Mouse (Mus musculus) kidney, adult 8-10 months (tissue): Measurements from ENCODE around the gene Pdk1.

ENCODE experiments used
- DNase-seq, 2 experiments: peaks; one replicate each; pipeline ENCODE4 v3.0.0; 2022

The Pdk1 gene

DNA sequence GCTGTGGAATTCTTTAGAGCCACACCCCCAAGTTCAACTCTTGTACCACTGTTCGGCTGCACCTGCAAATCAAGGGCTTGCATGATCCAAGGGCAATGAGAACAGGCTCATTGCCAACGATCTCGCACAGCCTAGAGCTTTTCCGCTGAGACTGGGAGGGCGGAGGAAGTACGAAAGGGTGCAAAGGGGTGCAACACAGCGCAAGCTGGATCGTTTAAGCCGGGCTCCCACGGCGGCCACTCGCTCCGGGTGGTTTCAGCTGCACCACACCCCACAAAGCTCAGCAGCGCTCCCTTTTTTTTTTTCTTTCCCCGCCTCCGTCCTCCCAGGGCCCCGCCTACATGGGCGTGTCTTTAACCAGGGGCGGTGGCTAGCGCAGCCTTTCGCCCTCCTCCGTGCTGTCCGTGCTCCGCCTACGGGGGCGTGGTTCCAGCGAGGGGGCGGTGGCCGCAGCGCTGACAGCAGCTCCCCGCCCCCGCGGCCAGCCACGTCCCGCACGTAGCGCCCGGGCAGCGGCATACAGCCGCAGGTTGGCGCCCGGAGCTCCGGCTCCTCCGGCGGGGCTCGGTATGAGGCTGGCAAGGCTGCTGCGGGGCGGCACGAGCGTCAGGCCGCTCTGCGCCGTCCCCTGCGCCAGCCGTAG is at the start of gene Pdk1:
TSS of gene Pdk1 (plus strand) at position 424 of the 643 bp plus-strand sequence.
- peak; percentile 98 for DNase-seq

DNA sequence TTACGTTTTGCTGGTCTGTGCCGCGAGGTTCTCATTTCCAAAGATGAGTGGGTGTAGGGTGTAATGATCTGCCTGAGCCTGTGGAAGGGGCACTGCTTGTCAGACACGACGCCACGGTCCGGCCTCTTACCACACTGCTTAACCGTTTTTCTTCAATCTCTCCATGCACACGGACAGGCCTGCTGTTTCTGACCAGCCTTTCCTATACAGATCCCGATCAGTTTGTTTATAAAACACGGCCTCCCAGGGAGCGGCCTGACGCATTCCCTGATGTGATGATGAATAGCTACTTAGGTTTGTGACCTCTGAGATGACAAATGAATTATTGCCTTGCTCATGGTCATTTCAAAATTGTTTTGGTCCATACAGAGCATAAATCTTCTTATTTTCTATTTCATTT is 48.9 kb upstream of the Pdk1 start:
- DNase-seq, result no peak

DNA sequence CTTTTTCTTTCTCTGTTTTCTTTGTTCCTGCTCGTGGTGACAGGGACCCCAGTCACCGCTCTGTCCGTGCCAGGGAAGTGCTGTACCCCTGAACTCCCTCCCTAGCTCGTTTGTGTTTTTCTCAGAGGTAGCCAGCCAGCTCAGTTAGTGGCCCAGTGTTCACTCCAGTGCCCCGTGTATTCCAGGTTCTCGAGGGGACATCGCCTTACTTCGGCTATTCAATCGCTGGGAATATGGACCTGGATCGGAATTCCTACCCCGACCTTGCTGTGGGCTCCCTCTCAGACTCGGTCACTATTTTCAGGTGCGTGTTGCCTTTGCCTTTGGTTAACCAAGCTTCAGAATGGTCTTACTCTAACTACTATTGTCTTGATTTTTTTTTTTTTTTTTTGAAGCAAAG is 45.3 kb upstream of the Pdk1 start:
- DNase-seq, result no peak

DNA sequence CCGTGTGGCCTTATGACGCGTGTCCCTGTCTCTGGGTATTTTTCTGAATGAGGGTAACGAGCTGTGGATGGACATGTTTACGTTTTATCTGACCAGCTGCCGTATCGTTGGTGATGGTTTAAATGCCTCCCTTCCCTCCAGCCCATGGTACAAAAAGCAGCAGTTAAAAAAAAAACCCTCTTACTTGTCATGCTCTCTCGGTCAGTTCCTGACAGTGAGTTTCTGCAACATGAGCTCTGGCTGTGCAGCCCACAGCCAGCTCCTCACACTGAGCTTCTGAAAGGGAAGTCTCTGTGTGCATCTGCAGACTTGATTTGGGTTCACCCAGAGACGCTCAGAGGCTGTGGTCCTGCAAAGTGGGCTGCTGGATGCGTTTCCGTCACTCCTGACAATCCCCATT is 44.1 kb upstream of the Pdk1 start:
- no peak for DNase-seq

DNA sequence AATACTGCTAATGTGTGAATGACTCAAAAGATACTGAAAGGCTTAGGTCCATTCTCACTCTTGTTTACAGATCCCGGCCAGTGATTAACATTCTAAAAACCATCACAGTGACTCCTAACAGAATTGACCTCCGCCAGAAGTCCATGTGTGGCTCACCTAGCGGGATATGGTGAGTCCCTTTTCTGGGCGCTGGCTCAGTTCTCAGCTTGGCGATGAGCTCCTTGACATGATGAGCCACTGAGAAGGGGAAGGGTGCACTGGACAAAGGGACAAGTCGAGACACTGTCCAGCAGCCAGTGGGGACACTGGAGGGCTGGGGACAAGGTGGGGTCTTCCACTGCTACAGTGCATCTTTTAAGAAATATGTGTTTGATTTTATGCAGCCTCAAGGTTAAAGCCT is 39.4 kb upstream of the Pdk1 start:
- no peak for DNase-seq

DNA sequence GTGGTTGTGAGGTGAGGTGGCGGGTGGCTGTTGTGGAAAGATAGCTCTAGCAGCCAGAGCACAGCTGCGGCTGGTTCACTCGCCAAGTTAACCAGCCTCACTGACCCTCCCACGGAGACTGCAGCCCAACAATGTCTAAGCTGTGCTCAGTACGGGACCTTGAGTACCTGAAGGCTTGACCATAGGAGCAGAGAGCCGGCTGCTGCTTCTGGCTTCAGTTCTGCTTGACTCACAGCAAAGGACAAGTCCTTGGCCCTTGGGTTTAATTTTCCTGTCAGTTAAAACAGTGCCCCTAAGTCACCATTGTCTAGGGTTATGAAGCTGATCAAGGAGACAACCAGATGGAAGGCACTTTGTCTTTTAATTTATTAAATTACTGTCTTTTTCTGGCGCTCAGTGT is 38.7 kb upstream of the Pdk1 start:
- DNase-seq, result no peak

DNA sequence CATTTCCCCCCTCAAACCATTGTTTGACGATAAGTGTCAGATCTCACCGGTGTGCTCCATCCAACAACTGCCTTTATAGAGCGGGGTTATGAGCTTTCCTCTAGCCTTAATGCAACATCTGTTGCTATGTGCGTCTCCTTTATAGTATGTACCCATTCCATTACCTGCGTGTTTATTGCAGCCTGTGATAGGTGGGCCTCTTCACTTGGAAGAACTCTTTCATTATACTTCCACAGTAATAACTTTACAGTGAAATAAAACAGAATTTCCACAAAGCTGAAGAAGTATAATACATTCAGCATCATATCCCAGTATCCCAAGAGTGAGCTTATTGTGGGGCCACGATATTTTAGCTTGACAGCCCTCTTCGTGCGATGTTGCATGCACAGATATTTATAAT is 37.5 kb upstream of the Pdk1 start:
- DNase-seq, result no peak

DNA sequence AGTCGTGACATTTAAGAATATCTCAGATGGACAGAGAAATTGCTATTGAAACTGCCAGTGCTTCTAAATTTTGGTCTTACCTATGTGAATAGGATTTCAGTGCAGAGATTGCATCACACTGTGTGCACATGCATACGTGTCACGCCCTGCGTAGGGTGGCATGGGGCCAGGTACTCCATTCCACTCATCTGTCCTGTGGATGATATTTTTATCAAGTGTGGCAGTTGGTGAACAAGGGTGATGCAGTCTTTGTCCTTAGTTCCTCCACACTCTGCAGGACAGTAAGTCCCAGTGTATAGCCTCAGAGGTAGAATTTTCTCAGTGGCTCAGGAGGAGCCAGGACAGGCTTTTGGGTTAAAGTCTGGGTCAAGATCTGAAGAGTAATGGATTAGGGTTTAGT is 36.8 kb upstream of the Pdk1 start:
- DNase-seq, result no peak

DNA sequence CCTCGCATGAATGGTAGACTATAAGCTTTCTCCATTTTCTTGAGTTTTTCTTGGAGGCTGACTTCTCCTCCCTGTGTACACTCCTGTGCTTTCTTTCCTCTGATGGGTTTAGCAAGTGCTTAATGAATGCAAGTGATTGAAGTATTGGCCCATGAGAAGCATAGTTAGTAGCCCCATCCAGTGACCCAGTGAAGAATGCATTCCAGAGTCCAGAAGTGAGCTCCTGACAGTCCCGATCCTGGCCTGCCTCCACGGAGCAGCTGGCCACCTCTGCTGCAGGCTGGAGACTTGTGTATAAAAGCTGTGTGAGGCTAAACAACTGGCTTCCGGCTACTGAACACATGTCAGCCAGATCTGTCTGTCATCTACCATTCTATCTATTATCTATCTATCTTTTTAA is 35.8 kb upstream of the Pdk1 start:
- peak in 1 of 2 experiments; percentile 52 for DNase-seq

DNA sequence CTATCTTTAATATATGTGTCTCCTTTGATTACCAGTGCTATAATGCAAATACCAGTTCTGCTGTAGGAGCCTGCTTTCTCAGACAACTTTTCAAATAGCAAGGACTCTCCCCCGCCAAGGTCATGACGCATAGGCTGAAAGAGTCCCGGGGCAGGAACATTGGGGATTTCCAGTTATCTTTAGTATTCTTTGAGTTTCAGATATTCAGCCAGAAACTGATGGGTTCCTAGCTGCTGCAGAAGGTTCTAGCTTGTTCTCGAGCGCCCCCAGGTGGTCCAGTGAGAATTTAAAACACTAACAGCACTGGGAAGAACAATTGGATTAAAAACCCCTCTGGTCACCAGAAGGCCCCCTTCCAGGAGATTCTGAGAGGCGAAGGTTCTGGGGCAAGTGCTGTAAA is 35.2 kb upstream of the Pdk1 start:
- DNase-seq, result peak in 1 of 2 experiments; percentile 67

DNA sequence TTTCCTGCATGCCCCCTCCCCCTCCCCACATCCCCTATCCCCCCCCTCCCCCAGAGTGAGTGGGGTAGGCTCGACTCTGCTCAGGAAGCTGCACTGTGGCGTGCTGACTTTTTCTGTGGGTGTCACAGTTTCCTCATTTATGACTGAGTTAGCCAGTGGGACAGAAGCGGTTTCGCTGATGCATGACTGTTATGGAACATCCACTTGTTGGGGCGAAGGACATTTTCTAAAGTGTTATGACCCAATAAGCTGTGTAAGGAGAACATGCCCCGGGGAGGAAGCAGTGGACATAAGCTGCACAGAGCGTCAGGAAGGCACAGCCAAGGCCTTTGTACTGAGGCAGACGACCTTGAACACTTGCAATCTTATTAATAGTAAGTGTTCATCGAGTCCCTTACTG is 29.7 kb upstream of the Pdk1 start:
- no peak for DNase-seq

DNA sequence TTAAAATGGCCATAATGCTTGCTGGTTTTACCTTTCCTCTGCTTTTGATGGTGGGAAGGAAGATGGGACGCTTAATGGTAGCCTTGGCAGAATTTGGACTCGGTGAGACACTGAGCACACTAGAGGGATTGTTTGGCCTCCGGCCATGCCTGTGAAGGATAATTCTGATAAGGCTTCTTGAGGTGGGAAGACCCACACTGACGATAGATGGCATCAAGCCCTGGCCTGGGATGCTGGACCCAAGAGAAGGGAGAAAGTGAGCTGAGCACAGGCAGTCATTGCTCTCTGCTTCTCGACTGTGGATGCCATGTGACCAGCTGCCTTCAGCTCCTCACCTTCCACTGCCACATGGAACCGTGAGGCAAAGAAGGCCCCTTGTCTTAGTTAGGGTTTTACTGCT is 28.1 kb upstream of the Pdk1 start:
- DNase-seq, result no peak

DNA sequence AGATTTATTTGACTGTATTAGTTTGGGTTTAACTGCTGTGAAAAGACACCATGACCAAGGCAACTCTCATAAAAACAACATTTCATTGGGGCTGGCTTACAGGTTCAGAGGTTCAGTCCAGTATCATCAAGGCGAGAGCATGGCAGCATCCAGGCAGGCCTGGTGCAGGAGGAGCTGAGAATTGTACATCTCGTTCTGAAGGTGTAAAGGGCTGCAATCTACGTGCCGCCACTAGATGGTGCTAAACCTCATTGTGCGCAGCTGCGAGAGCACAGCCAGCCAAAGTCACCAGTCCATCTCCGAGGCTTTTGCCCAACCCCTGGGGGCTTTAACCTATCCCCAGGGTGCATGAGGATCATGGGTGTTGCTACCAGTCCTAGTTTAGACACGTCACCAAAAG is 20.9 kb upstream of the Pdk1 start:
- peak in 1 of 2 experiments; percentile 75 for DNase-seq

DNA sequence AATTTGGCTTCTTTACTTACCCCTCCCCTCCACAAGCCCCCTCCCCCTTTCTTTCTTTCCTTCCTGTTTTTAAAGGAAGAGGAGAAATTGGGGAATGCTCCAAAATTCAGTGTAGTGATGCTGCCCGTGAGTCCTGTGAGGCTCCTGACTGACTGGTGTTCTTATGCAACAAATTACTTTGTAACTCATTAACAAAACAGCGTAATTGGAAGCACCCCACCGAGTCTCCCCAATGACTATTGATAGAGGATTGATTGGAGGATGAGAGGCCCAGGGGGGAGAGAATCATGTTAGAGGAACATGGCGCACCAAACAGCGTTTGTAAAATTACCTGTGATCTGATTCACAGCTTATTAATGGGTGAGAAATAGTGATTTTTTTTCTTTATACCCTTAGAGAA is 17.9 kb upstream of the Pdk1 start:
- no peak for DNase-seq

DNA sequence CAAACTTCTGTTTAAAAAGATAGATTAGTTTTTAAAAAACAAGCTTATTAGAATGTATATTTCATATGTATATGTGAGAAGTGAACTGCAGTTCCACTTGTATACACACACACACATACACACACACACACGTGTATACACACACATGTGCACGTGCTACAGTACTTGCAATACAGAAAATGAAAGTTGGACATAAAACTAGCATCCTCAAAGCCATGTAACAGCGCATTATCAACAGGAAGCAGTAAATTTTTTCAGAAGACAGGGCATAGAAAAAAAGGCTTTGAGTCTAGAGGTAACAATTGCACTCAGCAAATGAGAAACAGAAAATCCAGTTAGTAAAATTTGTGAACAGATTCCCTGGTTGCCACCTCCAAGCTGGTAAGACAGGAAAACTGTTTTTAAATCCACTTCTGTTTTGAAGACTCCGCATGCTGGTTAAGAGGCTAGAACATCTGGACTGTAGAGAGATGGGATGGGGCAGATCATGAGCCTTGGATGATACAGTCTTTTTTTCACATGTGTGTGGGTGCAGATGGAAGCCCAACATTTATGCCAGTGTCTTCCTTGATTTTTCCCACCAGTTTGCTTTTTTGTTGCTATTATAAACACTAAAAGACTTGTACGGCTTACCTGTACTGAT is 9.4 kb upstream of the Pdk1 start:
- DNase-seq, result peak in 1 of 2 experiments; percentile 36

DNA sequence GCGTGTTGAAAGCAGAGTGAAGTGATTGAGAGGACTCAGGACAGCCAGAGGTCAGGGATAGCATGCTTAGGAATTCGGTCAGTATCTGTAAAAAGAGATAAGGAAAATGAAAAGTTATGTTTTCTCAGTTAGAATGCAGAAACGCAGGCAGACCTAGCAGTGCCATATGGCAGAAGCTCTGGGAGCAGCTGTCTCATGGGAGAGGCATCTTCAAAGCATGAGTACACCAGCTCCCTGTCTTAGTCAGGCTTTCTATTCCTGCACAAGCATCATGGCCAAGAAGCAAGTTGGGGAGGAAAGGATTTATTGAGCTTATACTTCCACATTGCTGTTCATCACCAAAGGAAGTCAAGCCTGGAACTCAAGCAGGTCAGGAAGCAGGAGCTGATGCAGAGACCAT is 8.0 kb upstream of the Pdk1 start:
- DNase-seq, result no peak

DNA sequence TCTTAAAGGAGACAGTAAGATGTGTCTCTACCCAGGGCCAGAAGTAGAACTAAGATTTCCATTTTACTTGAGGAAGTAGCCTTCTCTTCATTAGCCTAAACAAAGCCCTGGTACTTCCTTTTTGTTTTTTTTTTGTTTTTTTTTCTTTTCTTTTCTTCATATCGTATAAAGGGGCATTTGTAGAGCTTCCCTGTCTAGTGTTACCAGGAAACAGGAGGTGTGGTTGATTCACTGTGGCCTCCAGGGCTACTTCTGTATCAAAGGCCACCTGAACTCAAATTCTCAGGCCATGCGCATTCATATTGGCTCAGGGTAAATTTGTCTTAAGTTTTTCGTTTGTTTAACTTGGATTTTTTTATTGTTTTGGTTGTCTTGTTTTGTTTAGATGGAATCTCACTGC is 7.1 kb upstream of the Pdk1 start:
- DNase-seq, result no peak

DNA sequence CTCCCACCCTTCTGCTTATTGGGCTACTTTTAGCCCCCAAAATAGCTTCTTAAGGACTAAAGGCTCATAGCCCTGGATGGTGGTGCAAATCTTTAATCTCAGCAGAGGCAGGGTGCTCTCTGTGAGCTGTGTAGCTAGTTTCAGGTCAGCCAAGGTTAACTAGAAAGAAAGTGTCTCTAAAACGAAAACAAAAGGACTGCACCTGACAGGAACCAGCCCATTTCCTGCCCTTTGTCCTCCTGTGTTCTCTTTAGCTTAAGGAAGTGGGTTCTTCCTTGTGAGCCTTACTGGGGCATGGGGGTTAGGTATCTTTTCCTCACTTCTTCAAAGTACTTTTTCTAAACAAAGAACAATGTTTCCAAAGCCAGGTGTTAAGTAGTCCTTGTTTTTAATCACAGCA is 6.5 kb upstream of the Pdk1 start:
- no peak for DNase-seq

DNA sequence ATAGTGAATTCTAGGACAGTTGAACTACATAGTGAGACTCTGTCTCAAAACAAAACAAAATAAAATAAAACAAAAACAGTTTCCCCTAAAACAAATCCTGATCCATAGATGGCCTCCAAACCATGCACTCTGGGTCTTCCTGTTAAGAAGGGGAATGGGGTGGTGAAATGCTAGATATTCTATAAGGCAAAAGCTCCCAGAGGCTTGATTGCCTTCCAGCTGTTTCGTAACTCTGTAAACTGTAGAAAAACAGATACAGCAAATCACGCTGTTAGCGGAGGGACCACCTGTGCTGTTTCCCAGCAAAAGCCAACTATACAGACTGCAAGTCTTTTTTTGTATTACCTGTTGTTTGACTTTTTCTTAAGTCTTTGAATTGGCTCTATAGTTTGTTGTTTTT is 6.0 kb upstream of the Pdk1 start:
- DNase-seq, result no peak

DNA sequence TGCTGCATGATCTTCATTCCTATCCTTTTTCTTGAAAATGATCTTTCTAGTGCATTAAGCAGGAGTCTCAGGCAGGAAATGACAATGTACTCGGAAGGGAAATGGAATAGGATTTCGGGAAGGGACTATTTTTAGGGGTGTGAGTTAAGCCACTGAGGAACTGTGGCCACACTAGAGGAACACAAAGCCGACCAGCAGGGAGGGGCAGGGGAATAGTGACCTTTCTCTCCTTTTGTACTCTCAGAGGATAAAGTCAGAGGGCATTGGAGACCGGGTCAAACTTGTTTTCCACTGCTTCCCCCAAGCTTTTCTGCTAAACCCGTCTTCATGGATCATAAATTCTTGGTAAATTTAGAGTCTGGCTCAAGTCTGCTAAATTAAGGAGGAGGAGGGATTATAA is 5.5 kb upstream of the Pdk1 start:
- DNase-seq, result peak; percentile 61 to 79

DNA sequence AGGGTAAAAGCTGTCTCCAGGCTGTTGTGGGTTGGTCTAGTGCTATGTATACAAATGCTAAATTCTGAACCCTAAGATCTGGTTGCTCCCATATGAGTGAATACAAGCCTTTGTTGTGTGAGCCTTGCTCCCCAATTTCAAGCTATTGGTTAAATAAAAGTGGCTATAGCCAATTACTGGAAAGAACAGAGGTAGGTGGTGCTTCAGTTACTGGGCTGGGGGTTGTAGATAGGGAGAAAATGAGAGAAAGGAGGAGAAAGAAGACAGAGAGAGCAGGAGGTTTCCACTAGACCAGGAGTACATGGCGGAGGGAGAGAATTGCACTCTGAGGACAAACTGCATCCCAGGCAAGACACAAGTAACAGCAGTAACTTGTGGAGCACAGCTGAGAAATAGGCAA is 4.8 kb upstream of the Pdk1 start:
- no peak for DNase-seq

DNA sequence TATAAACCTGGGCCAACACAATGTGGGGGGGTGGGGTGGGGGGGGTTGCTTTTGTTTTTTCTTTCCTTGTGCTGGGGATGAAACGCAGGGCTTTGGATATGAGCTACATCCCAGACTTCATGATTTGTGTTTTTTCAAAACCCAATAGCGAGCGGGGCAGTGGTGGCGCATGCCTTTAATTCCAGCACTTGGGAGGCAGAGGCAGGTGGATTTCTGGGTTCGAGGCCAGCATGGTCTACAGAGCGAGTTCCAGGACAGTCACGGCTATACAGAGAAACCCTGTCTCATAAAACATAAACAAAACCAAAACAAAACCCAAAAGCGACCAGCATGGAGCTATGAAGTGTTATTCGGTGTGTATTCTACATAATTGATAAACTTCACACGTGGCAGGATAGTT is 883 bp upstream of the Pdk1 start:
- DNase-seq, result no peak

DNA sequence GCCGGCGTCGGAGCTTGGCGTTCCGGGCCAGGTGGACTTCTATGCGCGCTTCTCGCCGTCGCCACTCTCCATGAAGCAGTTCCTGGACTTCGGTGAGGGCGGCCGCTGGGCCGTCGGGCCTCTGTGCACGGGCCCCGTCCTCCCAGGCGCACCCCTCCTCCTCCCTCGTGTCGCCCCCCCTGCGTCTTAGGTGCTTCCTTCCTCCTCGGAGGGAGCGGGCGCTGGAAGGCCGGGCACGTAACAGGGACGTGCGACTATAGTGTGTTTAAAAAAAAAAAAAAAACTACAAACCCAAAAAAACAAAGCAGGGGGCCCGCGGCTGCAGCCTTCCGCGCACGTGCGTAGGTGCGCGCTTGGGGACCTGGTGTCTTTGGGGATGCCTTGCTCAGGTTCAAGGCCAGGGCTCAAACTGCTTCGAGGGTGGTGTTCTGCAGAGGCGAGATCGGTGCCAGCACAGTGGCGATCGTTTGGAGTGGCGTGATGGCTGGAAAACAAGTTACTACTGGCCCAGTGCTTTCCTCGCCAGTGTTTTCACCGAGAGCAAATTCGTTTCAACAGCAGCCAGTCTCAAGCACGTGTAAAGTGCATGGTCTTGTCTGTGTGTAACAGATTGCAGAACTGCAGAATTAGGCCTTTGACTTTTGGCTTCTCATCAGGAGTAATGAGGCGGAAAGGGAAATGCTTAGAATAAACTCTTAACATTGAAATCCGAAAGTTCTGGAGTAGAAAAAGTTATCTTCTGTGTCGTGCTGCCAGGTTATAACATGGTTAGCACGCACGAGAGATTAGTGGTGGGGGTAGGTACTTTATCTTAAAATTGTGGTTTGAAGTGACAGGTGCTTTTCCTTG is 674 bp downstream of the Pdk1 start:
- peak; percentile 55 to 66 for DNase-seq

DNA sequence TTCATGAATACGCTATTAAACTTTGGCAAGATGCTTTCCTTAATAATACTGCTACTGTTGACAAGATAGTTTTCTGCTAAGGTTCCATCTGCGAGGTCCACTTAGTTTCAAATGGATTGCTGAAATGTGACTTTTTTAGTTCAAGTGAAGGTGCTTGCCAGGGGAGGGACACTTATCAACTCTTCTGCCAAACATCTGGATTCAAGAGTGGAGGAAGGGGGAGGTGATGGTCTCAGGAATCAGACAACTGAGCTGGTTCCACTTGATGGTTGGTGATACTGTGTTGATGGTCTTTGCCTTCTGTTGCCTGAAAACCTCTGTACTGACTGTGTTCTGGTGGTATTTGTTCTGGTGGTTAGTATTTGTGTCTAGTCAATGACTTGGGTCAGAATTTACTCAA is 1.4 kb downstream of the Pdk1 start:
- no peak for DNase-seq
